Mouse (Mus musculus) frontal cortex, adult (tissue): ENCODE results near the gene 2310022B05Rik.

Experiments used
- ATAC-seq: cut with Nextera tagmentation; 2 replicates; pipeline ENCODE4 v1.9.2; 2017; ENCODE audit warnings: mild to moderate bottlenecking, moderate library complexity, mixed read lengths; ENCODE audit not compliant: low TSS enrichment

The 2310022B05Rik gene

GRCm38 (mm10) chr8:124661781-124662180 lies 1.4 kb downstream of the 2310022B05Rik start:
- peak; percentile 60 for ATAC-seq

- no peak for ATAC-seq
Observed at GRCm38 (mm10) chr8:124658415-124658814, 4.8 kb downstream of the 2310022B05Rik start.

- no peak for ATAC-seq
Observed at GRCm38 (mm10) chr8:124657961-124658360, 5.2 kb downstream of the 2310022B05Rik start.

GRCm38 (mm10) chr8:124653568-124654475 lies 9.3 kb downstream of the 2310022B05Rik start:
- no peak for ATAC-seq

- peak; percentile 60; the same call in 1 of the 2 replicates for ATAC-seq
Observed at GRCm38 (mm10) chr8:124652546-124652945, 10.6 kb downstream of the 2310022B05Rik start.

- no peak for ATAC-seq
Observed at GRCm38 (mm10) chr8:124651776-124652175, 11.4 kb downstream of the 2310022B05Rik start.

GRCm38 (mm10) chr8:124648311-124648710 lies 14.9 kb downstream of the 2310022B05Rik start:
- ATAC-seq, result no peak

- ATAC-seq, result peak; percentile 89
Observed at GRCm38 (mm10) chr8:124643540-124644339, 19.4 kb downstream of the 2310022B05Rik start.

- no peak for ATAC-seq
Observed at GRCm38 (mm10) chr8:124641599-124641998, 21.6 kb downstream of the 2310022B05Rik start.

GRCm38 (mm10) chr8:124635247-124635502 lies 28.0 kb downstream of the 2310022B05Rik start:
- ATAC-seq, result no peak

GRCm38 (mm10) chr8:124634411-124635246 lies 28.5 kb downstream of the 2310022B05Rik start:
- ATAC-seq, result 0 out of 2 replicates have a peak, but pooled peaks have one; percentile 10

GRCm38 (mm10) chr8:124633001-124633703 lies 30.0 kb downstream of the 2310022B05Rik start:
- peak; percentile 33 for ATAC-seq

GRCm38 (mm10) chr8:124631966-124632365 lies 31.2 kb downstream of the 2310022B05Rik start:
- no peak for ATAC-seq

- 0 out of 2 replicates have a peak, but pooled peaks have one; percentile 24 for ATAC-seq
Observed at GRCm38 (mm10) chr8:124630891-124631290, 32.3 kb downstream of the 2310022B05Rik start.

GRCm38 (mm10) chr8:124630489-124630888 lies 32.7 kb downstream of the 2310022B05Rik start:
- ATAC-seq, result no peak

- ATAC-seq, result no peak
Observed at GRCm38 (mm10) chr8:124626251-124626650, 36.9 kb downstream of the 2310022B05Rik start.

GRCm38 (mm10) chr8:124621255-124621654 lies 41.9 kb downstream of the 2310022B05Rik start:
- peak; percentile 45 for ATAC-seq

- ATAC-seq, result no peak
Observed at GRCm38 (mm10) chr8:124618252-124618651, 44.9 kb downstream of the 2310022B05Rik start.

- peak; percentile 80 for ATAC-seq
Observed at GRCm38 (mm10) chr8:124617266-124617869, 45.8 kb downstream of the 2310022B05Rik start.

- ATAC-seq, result no peak
Observed at GRCm38 (mm10) chr8:124614325-124614724, 48.8 kb downstream of the 2310022B05Rik start.

- ATAC-seq, result no peak
Observed at GRCm38 (mm10) chr8:124608972-124609353, 54.2 kb downstream of the 2310022B05Rik start.
